Mouse (Mus musculus) midbrain, embryonic 13.5 days (tissue): ENCODE measurements at regions not wholly inside any gene's neighbourhood (a gene's known extent, or its start where the extent isn't known, plus 50 kb on each side); places are given as distances from the start of the nearest gene placed in this dataset.
A peak's percentile ranks its signal among the peaks of the same experiment; 100 is the strongest.

Experiments
- ATAC-seq: fragments of 200-750 bp; cut with Nextera tagmentation; 2 replicates; pipeline ENCODE4 v1.8.0; 2017; ENCODE audit warnings: mild to moderate bottlenecking, moderate TSS enrichment, moderate library complexity
- H3K27ac ChIP-seq: fragments of 300-500 bp; sonication (generic); 2 replicates; pipeline ENCODE4 v1.5.1; 2015; ENCODE audit warnings: inconsistent platforms, mild to moderate bottlenecking, moderate library complexity
- H3K27me3 ChIP-seq: fragments of 300-500 bp; sonication (generic); 2 replicates; pipeline ENCODE4 v1.6.1; 2015; ENCODE audit warnings: mild to moderate bottlenecking, inconsistent platforms
- H3K36me3 ChIP-seq: fragments of 300-500 bp; sonication (generic); 2 replicates; pipeline ENCODE4 v1.6.1; 2015; ENCODE audit warnings: mild to moderate bottlenecking, inconsistent platforms
- H3K4me1 ChIP-seq: fragments of 300-500 bp; sonication (generic); replicated peaks from 2 replicates; pipeline ENCODE4 v1.6.1; 2015; ENCODE audit warnings: inconsistent platforms
- H3K4me2 ChIP-seq: fragments of 300-500 bp; sonication (generic); replicated peaks from 2 replicates; pipeline ENCODE4 v1.6.1; 2015; ENCODE audit warnings: moderate library complexity, mild to moderate bottlenecking, inconsistent platforms
- H3K4me3 ChIP-seq: fragments of 300-500 bp; sonication (generic); replicated peaks from 2 replicates; pipeline ENCODE4 v1.5.1; 2015; ENCODE audit warnings: mild to moderate bottlenecking, inconsistent platforms
- H3K9ac ChIP-seq: fragments of 300-500 bp; sonication (generic); replicated peaks from 2 replicates; pipeline ENCODE4 v1.6.1; 2015; ENCODE audit warnings: mild to moderate bottlenecking, inconsistent platforms
- H3K9me3 ChIP-seq: fragments of 300-500 bp; sonication (generic); 2 replicates; pipeline ENCODE4 v1.6.1; 2016; ENCODE audit warnings: mild to moderate bottlenecking, inconsistent platforms
- WGBS: fragments of 180-500 bp; shearing (Covaris S2); methylation state at CpG from one replicate; pipeline ENCODE4 v1.1.7; 2015; 5-methylcytosine and 5-hydroxymethylcytosine counted together

GRCm38 (mm10) chr6:81323690-81324089, 599.8 kb upstream of the Gcfc2 start:
- no peak overlapping the region for H3K4me2 ChIP-seq
- H3K9me3 ChIP-seq = no peaks in the 10 kb centered on the region
- no peaks in the 10 kb centered on the region for H3K36me3 ChIP-seq
- ATAC-seq = no peak
- no peak overlapping the region for H3K4me3 ChIP-seq
- no peaks in the 10 kb centered on the region for H3K27me3 ChIP-seq
- no peaks in the 10 kb centered on the region for H3K4me1 ChIP-seq
- no peak overlapping the region for H3K27ac ChIP-seq
- WGBS = 70% methylated on average over 3 of the region's 3 CpGs
- no peak overlapping the region for H3K9ac ChIP-seq

- no peak overlapping the region for H3K4me2 ChIP-seq
- H3K4me3 ChIP-seq = no peak overlapping the region
- H3K36me3 ChIP-seq = no peaks in the 10 kb centered on the region
- no peaks in the 10 kb centered on the region for H3K9me3 ChIP-seq
- no peak overlapping the region for H3K27ac ChIP-seq
- H3K9ac ChIP-seq = no peak overlapping the region
- WGBS = 79% methylated on average over 7 of the region's 7 CpGs
- ATAC-seq = 0 out of 2 replicates have a peak, but pooled peaks have one; percentile 9
- H3K4me1 ChIP-seq = no peaks in the 10 kb centered on the region
- no peaks in the 10 kb centered on the region for H3K27me3 ChIP-seq
Observed at GRCm38 (mm10) chr6:81363969-81364529, 559.4 kb upstream of the Gcfc2 start.

- no peaks in the 10 kb centered on the region for H3K9me3 ChIP-seq
- no peak for ATAC-seq
- no peaks in the 10 kb centered on the region for H3K27me3 ChIP-seq
- no peak overlapping the region for H3K4me2 ChIP-seq
- no peak overlapping the region for H3K4me3 ChIP-seq
- no peaks in the 10 kb centered on the region for H3K4me1 ChIP-seq
- WGBS = 83% methylated on average over 4 of the region's 4 CpGs
- H3K9ac ChIP-seq = no peak overlapping the region
- H3K36me3 ChIP-seq = no peaks in the 10 kb centered on the region
- no peak overlapping the region for H3K27ac ChIP-seq
Observed at GRCm38 (mm10) chr6:81388484-81388883, 535.0 kb upstream of the Gcfc2 start.

DNA sequence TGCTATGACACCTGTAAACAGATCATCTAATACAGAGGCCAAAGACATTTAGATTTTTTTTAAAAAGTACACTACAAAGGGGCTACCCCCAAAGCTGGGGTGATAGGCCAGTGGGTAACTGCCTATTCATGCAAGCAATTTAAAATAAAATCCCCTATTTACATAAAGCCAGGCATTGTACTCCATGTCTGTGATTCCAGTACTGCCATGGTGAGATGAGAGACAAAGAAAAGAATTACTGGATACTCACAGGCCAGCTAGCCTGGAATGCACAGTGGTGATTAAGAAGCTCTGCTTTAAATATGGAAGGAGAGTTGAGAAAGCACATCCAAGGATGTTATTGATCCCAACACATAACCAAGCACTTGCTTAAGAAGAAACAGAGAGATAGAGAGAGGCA, 520.3 kb upstream of the Gcfc2 start:
- Histone ChIP-seq H3K27me3 (no peaks in the 10 kb centered on the region), H3K27ac (no peak overlapping the region), H3K4me3 (no peak overlapping the region), H3K4me2 (no peak overlapping the region), H3K9ac (no peak overlapping the region), H3K4me1 (no peaks in the 10 kb centered on the region), H3K36me3 (no peaks in the 10 kb centered on the region), H3K9me3 (no peaks in the 10 kb centered on the region; the same call in 1 of the 2 replicates)
- peak; percentile 43; the same call in 1 of the 2 replicates for ATAC-seq

DNA sequence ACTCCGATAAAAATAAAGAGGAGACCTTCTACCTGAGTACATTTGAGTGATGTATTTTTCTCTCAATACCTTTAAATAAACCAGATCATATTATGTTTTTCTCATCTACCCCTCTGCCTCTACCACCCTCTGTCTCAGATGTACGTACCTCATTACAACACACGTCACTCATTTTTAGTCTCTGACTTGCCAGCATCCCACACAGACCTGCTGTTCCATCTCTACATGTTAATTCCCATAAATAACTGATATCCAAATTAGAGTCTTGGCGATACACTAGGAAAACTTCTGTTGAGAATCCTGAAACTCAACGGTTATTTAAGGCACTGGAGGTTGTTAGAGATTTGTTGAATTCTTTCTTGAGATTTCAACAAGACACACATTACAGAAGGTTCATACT, 509.9 kb upstream of the Gcfc2 start:
- H3K36me3 ChIP-seq = no peaks in the 10 kb centered on the region
- no peak overlapping the region for H3K4me3 ChIP-seq
- H3K9ac ChIP-seq = no peak overlapping the region
- H3K4me1 ChIP-seq = no peaks in the 10 kb centered on the region
- WGBS = 91% methylated on average over 5 of the region's 5 CpGs
- H3K9me3 ChIP-seq = no peaks in the 10 kb centered on the region
- H3K27ac ChIP-seq = no peak overlapping the region
- no peak overlapping the region for H3K4me2 ChIP-seq
- ATAC-seq = no peak
- H3K27me3 ChIP-seq = no peaks in the 10 kb centered on the region

- no peaks in the 10 kb centered on the region for H3K9me3 ChIP-seq
- no peak overlapping the region for H3K4me2 ChIP-seq
- H3K27me3 ChIP-seq = no peaks in the 10 kb centered on the region
- H3K36me3 ChIP-seq = no peaks in the 10 kb centered on the region
- no peak overlapping the region for H3K4me3 ChIP-seq
- H3K4me1 ChIP-seq = no peaks in the 10 kb centered on the region
- ATAC-seq = no peak
- H3K9ac ChIP-seq = no peak overlapping the region
- 90% methylated on average over 6 of the region's 6 CpGs for whole genome bisulfite sequencing
- no peak overlapping the region for H3K27ac ChIP-seq
Observed at GRCm38 (mm10) chr6:81434745-81435144, 488.7 kb upstream of the Gcfc2 start.

DNA sequence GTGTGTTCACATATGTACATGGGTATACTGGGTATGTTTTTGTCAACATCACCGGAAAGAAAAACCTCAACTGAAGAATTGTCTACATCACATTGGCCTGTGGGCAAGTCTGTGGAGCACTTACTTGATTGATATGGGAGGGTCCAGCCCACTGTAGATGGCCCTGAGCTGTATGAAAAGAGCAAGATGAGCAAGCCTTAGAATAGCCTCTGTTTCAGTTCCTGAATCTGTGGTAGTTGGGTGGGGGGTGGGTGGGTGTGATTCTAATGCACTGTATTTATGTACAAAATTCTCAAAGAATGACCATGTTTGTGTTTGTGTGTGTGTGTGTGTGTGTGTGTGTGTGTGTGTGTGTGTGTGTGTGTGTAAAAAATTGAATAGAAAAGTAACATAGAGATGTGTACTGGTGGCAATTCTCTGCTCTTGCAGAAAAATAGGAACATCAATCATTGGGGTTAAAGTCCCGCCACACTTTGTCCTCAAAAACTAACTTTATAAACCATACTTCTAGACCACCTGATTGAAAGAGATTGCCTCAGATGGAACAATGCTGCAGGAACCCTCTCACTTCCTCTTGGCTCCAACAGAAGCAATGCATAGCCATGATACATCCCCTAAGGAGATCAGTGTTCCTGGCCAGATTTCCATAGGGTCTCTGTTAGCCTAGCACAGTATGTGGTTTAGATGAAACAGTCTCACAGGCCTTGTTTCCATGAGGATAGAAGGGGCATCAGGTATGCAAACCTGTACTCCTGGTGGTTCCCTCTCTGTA, 484.3 kb upstream of the Gcfc2 start:
- WGBS = 93% methylated on average over 2 of the region's 2 CpGs
- Histone ChIP-seq H3K4me2 (no peak overlapping the region), H3K4me3 (no peak overlapping the region), H3K27ac (no peak overlapping the region), H3K27me3 (no peaks in the 10 kb centered on the region), H3K36me3 (no peaks in the 10 kb centered on the region), H3K4me1 (no peaks in the 10 kb centered on the region), H3K9me3 (no peaks in the 10 kb centered on the region), H3K9ac (no peak overlapping the region)
- no peak for ATAC-seq

- Histone ChIP-seq H3K9me3 (no peaks in the 10 kb centered on the region), H3K4me1 (no peaks in the 10 kb centered on the region), H3K9ac (no peak overlapping the region), H3K27ac (no peak overlapping the region), H3K36me3 (no peaks in the 10 kb centered on the region), H3K4me3 (no peak overlapping the region), H3K27me3 (no peaks in the 10 kb centered on the region), H3K4me2 (no peak overlapping the region)
- no peak for ATAC-seq
Observed at GRCm38 (mm10) chr6:81441396-81441795, 482.1 kb upstream of the Gcfc2 start.

DNA sequence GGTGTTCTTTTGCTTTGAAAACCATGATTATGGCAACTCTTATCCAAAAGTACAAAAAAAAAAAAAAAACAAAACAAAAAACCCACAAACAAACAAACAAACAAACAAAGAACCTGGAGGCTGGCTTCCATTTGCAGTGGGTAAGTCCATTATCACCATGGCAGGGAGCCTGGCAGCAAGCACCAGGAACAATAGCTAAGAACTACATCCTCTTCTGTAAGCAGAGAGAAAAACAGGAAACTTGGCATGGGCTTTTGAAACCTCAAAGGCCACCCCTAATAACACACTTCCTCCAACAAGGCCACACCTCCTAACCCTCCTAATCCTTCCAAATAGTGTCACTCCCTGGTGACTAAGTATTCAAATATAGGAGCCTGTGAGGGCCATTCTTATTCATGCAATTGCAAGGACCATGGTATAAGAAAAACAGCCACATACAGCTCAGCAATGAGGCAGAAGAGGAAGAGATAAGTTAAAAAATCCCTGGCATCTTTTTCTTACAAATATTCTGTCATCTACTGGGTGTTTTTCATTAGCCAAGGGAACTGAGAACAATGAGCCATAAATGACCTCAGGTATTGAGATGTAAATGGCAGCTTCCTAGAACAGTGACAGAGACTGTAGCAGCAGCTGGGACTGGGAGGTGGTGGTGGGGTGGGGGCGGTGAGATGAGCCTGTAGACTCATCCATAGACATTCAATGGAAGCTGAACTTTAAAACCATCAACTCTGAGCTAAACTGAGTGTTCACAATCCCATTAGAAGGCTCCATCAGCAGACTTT, 477.3 kb upstream of the Gcfc2 start:
- Histone ChIP-seq H3K9me3 (no peaks in the 10 kb centered on the region), H3K4me3 (no peak overlapping the region), H3K4me1 (no peaks in the 10 kb centered on the region), H3K9ac (no peak overlapping the region), H3K27ac (no peak overlapping the region), H3K27me3 (no peaks in the 10 kb centered on the region), H3K36me3 (no peaks in the 10 kb centered on the region), H3K4me2 (no peak overlapping the region)
- 86% methylated on average over 1 of the region's 1 CpGs for WGBS
- no peak for ATAC-seq

DNA sequence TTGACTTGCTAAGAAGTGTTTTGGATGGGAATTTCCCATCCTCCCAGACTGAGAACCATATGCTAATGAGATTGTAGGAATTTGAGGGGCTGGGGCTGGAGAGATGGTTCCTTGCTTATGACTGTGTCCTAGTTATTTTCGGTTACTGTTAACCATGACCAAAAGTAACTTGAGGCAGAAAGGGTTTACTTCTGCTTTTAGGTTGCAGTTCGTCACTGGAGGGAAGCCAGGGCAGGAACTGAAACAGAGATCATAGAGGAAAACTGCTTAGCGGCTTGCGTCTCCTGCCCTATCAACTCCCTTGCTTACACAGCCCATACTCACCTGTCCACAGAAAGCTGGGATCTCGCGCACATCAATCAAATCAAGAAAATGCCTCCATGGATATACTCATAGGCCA, 475.8 kb upstream of the Gcfc2 start:
- H3K4me3 ChIP-seq = no peak overlapping the region
- H3K27ac ChIP-seq = no peak overlapping the region
- 93% methylated on average over 6 of the region's 6 CpGs for WGBS

GRCm38 (mm10) chr6:81448366-81448765, 475.1 kb upstream of the Gcfc2 start:
- H3K9ac ChIP-seq = no peak overlapping the region
- H3K9me3 ChIP-seq = no peaks in the 10 kb centered on the region
- ATAC-seq = no peak
- H3K27me3 ChIP-seq = no peaks in the 10 kb centered on the region
- no peak overlapping the region for H3K4me3 ChIP-seq
- H3K27ac ChIP-seq = no peak overlapping the region
- H3K4me1 ChIP-seq = no peaks in the 10 kb centered on the region
- no peak overlapping the region for H3K4me2 ChIP-seq
- H3K36me3 ChIP-seq = no peaks in the 10 kb centered on the region
- 72% methylated on average over 3 of the region's 3 CpGs for WGBS

More for the DNA sequence above, 475.8 kb upstream of the Gcfc2 start:
- Histone ChIP-seq H3K4me2 (no peak overlapping the region), H3K4me1 (no peaks in the 10 kb centered on the region), H3K9me3 (no peaks in the 10 kb centered on the region), H3K27me3 (no peaks in the 10 kb centered on the region), H3K9ac (no peak overlapping the region), H3K36me3 (no peaks in the 10 kb centered on the region)
- ATAC-seq = no peak

DNA sequence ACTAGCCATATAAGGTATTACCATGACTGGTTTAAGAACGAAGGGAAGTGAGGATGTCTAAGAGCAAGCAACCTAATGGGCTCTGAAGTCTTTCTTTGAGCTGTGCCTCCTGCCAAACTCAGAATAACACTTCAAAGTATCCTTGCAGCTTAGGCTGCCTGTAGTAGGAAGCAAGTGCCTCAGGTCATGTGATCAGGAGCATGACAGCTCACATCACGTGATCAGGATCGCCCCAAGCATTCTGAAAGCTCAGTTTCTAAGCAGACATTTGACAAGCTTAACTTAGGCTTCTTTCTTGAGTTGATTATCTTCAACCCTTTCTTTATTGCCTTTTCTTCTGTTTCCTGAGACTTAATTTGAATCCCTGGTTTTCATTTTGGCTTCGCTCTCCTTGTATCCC, 462.4 kb upstream of the Gcfc2 start:
- WGBS = 84% methylated on average over 4 of the region's 4 CpGs
- no peaks in the 10 kb centered on the region for H3K4me1 ChIP-seq
- ATAC-seq = no peak
- no peak overlapping the region for H3K4me2 ChIP-seq
- no peak overlapping the region for H3K27ac ChIP-seq
- H3K36me3 ChIP-seq = no peaks in the 10 kb centered on the region
- H3K9ac ChIP-seq = no peak overlapping the region
- H3K9me3 ChIP-seq = no peaks in the 10 kb centered on the region
- no peak overlapping the region for H3K4me3 ChIP-seq
- no peaks in the 10 kb centered on the region for H3K27me3 ChIP-seq
